ENCODE assay signal across 8 mouse cellular contexts in genomic region chr16:56486461-56486860, GRCm38 (mm10). TPM values are rescaled to one million over a fixed set of nuclear protein-coding genes. Genes with fewer than 3 reads are reported as not detected.
DNase-seq lines count a peak whose midpoint lies in the region; ATAC-seq and TF ChIP-seq lines count a peak whose summit lies in the region.

No protein-coding gene starts in this region.

- ATAC-seq in kidney, postnatal 0 days (replicated peaks; ENCODE audit: low FRiP score, low read depth) = no peak

- peak; percentile 2 for DNase-seq in cerebellum, adult 9-10 months
- DNase-seq in cerebellum, adult 11-12 months = no peak
- peak; percentile 55 for DNase-seq in urinary bladder, postnatal 14 days (ENCODE audit: low spot score)
- no peak for DNase-seq in urinary bladder, postnatal 10 days (ENCODE audit: low spot score)
- DNase-seq in kidney, postnatal 0 days (ENCODE audit: low spot score) = peak; percentile 63
- no peak for DNase-seq in right cerebral cortex, adult 18-20 months
- DNase-seq in spleen, postnatal 36 days (ENCODE audit: low spot score in 2 of 2) = no peak
- no peak for DNase-seq in spleen, adult 18-20 months

- WGBS in kidney, postnatal 0 days = 46% methylated on average over 4 of the region's 4 CpGs

- H3K4me2 ChIP-seq in kidney, postnatal 0 days (ENCODE audit: low read length) = no peak overlapping the region

- no peak overlapping the region for H3K4me3 ChIP-seq in kidney, postnatal 0 days (replicated peaks; ENCODE audit: low read depth, low read length)

- no peak overlapping the region for H3K27ac ChIP-seq in kidney, postnatal 0 days

- H3K9ac ChIP-seq in kidney, postnatal 0 days (ENCODE audit: low read depth, low read length) = no peak overlapping the region

- H3K9me3 ChIP-seq in kidney, postnatal 0 days (replicated peaks; ENCODE audit: low read length) = no peaks in the 10 kb centered on the region

- H3K4me1 ChIP-seq in kidney, postnatal 0 days (replicated peaks; ENCODE audit: insufficient read depth, low read length) = no peaks in the 10 kb centered on the region

- no peaks in the 10 kb centered on the region for H3K36me3 ChIP-seq in kidney, postnatal 0 days (ENCODE audit: insufficient read depth, low read length)

- no peak for TF ChIP-seq CTCF in kidney, postnatal 0 days (IDR thresholded peaks at IDR 0.05; ENCODE audit: low read depth)

- H3K27me3 ChIP-seq in kidney, postnatal 0 days (ENCODE audit: insufficient read depth, low read length) = no peaks in the 10 kb centered on the region

RNA-seq across cellular contexts. Expression of gene Abi3bp, which starts 8.8 kb away (rescaled TPM):
- polyA plus RNA-seq in kidney, postnatal 0 days (2015; fragmentation: Nextera tagmentation; extraction: Ambion mirVana) = 2.7 and 3.0 TPM in 2 replicates

Comparison
In these comparisons a context has a peak if more than half of its experiments do, and no peak if none do; other contexts are left out.
1. DNase-seq: peak in cerebellum, adult 9-10 months (single experiment), urinary bladder, postnatal 14 days (single experiment) and kidney, postnatal 0 days (single experiment); none in cerebellum, adult 11-12 months (single experiment), urinary bladder, postnatal 10 days (single experiment), right cerebral cortex, adult 18-20 months (single experiment), spleen, postnatal 36 days (0 of 2) and spleen, adult 18-20 months (0 of 2).